Mouse (Mus musculus): Measurements from ENCODE around the gene Pla2g12b.

GRCm38 (mm10) chr10:59377906-59378305 is 25.6 kb upstream of the Pla2g12b start:
- no peak for TF ChIP-seq CTCF (IDR thresholded peaks at IDR 0.05; ENCODE audit: low read depth)
- no peak for TF ChIP-seq EP300 (IDR thresholded peaks at IDR 0.05; ENCODE audit: low read depth)
